Mouse (Mus musculus): Measurements from ENCODE around the gene Sdf4. TPM values are rescaled to one million over a fixed set of nuclear protein-coding genes. Genes with fewer than 3 reads are reported as not detected.

The Sdf4 gene
- polyA plus RNA-seq, 2 experiments: 26.8 to 72.1 TPM

DNA sequence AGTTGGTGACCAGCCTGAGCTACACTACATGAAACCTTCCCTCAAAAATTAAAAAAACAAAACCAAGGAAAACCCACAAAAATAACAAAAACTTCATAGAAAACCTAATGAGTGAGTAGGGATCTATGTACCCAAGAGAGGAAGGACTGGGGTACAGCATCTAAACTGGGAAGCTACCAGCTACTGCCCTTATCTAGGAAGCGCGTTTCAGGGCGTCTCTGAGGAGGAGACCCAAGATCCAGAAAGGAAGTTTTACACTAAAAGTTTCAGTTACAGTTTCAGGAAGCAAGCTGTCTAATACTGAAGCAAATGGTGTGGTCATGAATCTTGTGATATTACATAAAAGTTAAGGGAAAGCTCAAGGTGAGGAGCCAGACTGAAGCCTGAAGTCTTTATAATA lies 57.1 kb downstream of the Sdf4 start:
- TF ChIP-seq EP300 (IDR thresholded peaks at IDR 0.05; ENCODE audit: low read depth) (no peak), CTCF (IDR thresholded peaks at IDR 0.05; ENCODE audit: low read depth) (no peak)
- no peak for ATAC-seq (ENCODE audit: insufficient read depth)
- 18% methylated on average over 3 of the region's 3 CpGs for WGBS (ENCODE audit: insufficient replicate concordance)

GRCm38 (mm10) chr4:156050391-156050980 lies 57.8 kb downstream of the Sdf4 start:
- 61% methylated on average over 6 of the region's 6 CpGs for WGBS (ENCODE audit: insufficient replicate concordance)
- H3K36me3 ChIP-seq (replicated peaks; ENCODE audit: control insufficient read depth, insufficient read depth, low read depth): no peaks in the 10 kb centered on the region
- H3K4me3 ChIP-seq (ENCODE audit: insufficient read depth in 1 of 2, low read depth in 2 of 2, low read length in 2 of 2): no peak overlapping the region
- DNase-seq (ENCODE audit: low read depth in 3 of 3, low spot score in 3 of 3) (no peak), ATAC-seq (ENCODE audit: insufficient read depth) (no peak)
- H3K27ac ChIP-seq: no peak overlapping the region
- no peaks in the 10 kb centered on the region for H3K27me3 ChIP-seq (ENCODE audit: control insufficient read depth, insufficient read depth, low read length)
- peaks cover 0 to 2% of the 10 kb centered on the region in 2 experiments; a peak in 1 of 4 replicates for H3K4me1 ChIP-seq (replicated peaks; ENCODE audit: control insufficient read depth in 2 of 2, insufficient read depth in 2 of 2, low read length in 1 of 2)
- TF ChIP-seq CTCF (IDR thresholded peaks at IDR 0.05; ENCODE audit: low read depth) (no peak), EP300 (IDR thresholded peaks at IDR 0.05; ENCODE audit: low read depth) (no peak)
- no peak overlapping the region for H3K4me2 ChIP-seq (ENCODE audit: low read depth)
- H3K9ac ChIP-seq (replicated peaks): no peak overlapping the region
- no peaks in the 10 kb centered on the region for H3K9me3 ChIP-seq (ENCODE audit: control insufficient read depth, low read length)

More for the DNA sequence above, 57.1 kb downstream of the Sdf4 start:
- no peaks in the 10 kb centered on the region for H3K9me3 ChIP-seq (ENCODE audit: control insufficient read depth, low read length)
- H3K9ac ChIP-seq (replicated peaks): no peak overlapping the region
- H3K4me2 ChIP-seq (ENCODE audit: low read depth): no peak overlapping the region
- H3K27ac ChIP-seq: no peak overlapping the region
- no peaks in the 10 kb centered on the region for H3K36me3 ChIP-seq (replicated peaks; ENCODE audit: control insufficient read depth, insufficient read depth, low read depth)
- no peak overlapping the region for H3K4me3 ChIP-seq (ENCODE audit: insufficient read depth in 1 of 2, low read depth in 2 of 2, low read length in 2 of 2)
- peaks cover 0 to 2% of the 10 kb centered on the region in 2 experiments; a peak in 1 of 4 replicates for H3K4me1 ChIP-seq (replicated peaks; ENCODE audit: control insufficient read depth in 2 of 2, insufficient read depth in 2 of 2, low read length in 1 of 2)
- no peaks in the 10 kb centered on the region for H3K27me3 ChIP-seq (ENCODE audit: control insufficient read depth, insufficient read depth, low read length)
- DNase-seq (ENCODE audit: low read depth in 3 of 3, low spot score in 3 of 3): no peak

DNA sequence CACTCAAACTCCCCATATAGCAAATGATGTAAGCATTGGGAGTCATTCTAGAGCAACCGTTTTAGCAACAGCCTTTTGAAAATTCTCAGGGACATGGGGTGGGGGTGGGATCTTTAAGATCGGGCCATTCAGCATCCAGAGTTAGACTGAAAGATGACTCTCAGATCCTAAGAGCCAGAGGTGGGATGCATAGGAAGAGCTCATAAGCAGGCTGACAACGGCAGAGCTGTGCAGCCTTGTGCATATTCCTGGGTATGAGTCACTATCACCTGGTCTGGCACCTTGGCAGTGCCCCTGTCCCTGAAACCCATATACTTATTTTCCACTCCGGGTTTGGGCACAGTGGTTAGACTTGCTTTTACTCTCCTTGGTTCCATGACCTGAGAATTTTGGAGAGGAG lies 60.4 kb downstream of the Sdf4 start:
- no peak overlapping the region for H3K27ac ChIP-seq
- TF ChIP-seq CTCF (IDR thresholded peaks at IDR 0.05; ENCODE audit: low read depth) (no peak), EP300 (IDR thresholded peaks at IDR 0.05; ENCODE audit: low read depth) (no peak)
- no peak for DNase-seq (ENCODE audit: low read depth in 3 of 3, low spot score in 3 of 3)
- no peaks in the 10 kb centered on the region for H3K36me3 ChIP-seq (replicated peaks; ENCODE audit: control insufficient read depth, insufficient read depth, low read depth)
- H3K4me1 ChIP-seq (replicated peaks; ENCODE audit: control insufficient read depth in 2 of 2, insufficient read depth in 2 of 2, low read length in 1 of 2): peaks cover 0 to 2% of the 10 kb centered on the region in 2 experiments; a peak in 1 of 4 replicates
- WGBS (ENCODE audit: insufficient replicate concordance): 60% methylated on average over 4 of the region's 4 CpGs
- ATAC-seq (ENCODE audit: insufficient read depth): no peak
- no peak overlapping the region for H3K4me2 ChIP-seq (ENCODE audit: low read depth)
- no peaks in the 10 kb centered on the region for H3K27me3 ChIP-seq (ENCODE audit: control insufficient read depth, insufficient read depth, low read length)
- no peak overlapping the region for H3K4me3 ChIP-seq (ENCODE audit: insufficient read depth in 1 of 2, low read depth in 2 of 2, low read length in 2 of 2)
- H3K9me3 ChIP-seq (ENCODE audit: control insufficient read depth, low read length): no peaks in the 10 kb centered on the region
- no peak overlapping the region for H3K9ac ChIP-seq (replicated peaks)

DNA sequence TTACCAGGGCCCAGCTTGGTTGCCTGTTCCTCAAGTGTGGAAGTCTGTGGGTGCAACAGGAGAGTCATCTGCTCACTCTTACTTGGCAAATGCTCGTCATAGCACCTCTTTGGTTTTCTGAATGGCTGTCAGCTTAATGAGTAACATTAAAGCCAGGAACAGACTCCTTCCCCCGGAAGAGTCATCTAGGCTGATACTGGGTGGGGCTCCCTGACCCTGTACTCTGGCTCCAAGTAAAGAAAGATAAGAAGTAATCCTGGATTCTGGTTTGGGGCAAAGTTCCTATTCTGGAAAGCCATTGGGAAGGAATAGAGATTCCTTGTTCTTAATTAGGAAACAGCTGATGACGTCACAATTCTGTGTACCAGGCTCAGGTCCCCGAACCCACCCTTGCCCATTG lies 61.5 kb downstream of the Sdf4 start:
- Histone ChIP-seq H3K4me2 (ENCODE audit: low read depth) (no peak overlapping the region), H3K27me3 (ENCODE audit: control insufficient read depth, insufficient read depth, low read length) (no peaks in the 10 kb centered on the region), H3K4me3 (ENCODE audit: insufficient read depth in 1 of 2, low read depth in 2 of 2, low read length in 2 of 2) (no peak overlapping the region), H3K27ac (no peak overlapping the region), H3K9ac (replicated peaks) (no peak overlapping the region), H3K4me1 (replicated peaks; ENCODE audit: control insufficient read depth in 2 of 2, insufficient read depth in 2 of 2, low read length in 1 of 2) (peaks cover 0 to 2% of the 10 kb centered on the region in 2 experiments; a peak in 1 of 4 replicates), H3K9me3 (ENCODE audit: control insufficient read depth, low read length) (no peaks in the 10 kb centered on the region), H3K36me3 (replicated peaks; ENCODE audit: control insufficient read depth, insufficient read depth, low read depth) (no peaks in the 10 kb centered on the region)
- DNase-seq (ENCODE audit: low read depth in 3 of 3, low spot score in 3 of 3): no peak
- 57% methylated on average over 4 of the region's 4 CpGs for WGBS (ENCODE audit: insufficient replicate concordance)
- TF ChIP-seq EP300 (IDR thresholded peaks at IDR 0.05; ENCODE audit: low read depth): no peak
- no peak for TF ChIP-seq CTCF (IDR thresholded peaks at IDR 0.05; ENCODE audit: low read depth)
- ATAC-seq (ENCODE audit: insufficient read depth): no peak; the same call in 1 of the 2 replicates

DNA sequence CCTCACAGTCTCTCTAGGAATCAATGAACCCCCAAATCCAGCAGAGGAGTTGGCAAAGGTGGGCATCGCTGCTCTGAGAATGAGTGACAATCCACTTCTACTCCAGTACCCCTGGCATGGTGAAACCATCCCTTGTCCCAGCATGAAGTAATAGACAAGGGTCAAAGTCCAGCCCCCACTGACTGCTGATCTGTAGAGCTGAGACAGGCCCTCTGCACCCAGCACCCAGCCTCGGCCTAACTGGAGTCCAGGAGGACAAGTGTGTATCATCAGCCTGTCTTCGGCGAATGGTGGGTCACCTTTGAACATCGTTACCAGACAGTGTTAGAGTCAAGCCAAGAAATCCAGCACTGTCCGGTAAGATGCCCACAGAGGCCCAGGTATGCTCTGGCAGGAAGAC lies 61.9 kb downstream of the Sdf4 start:
- H3K9me3 ChIP-seq (ENCODE audit: control insufficient read depth, low read length): no peaks in the 10 kb centered on the region
- DNase-seq (ENCODE audit: low read depth in 3 of 3, low spot score in 3 of 3) (no peak), ATAC-seq (ENCODE audit: insufficient read depth) (no peak)
- peaks cover 0 to 2% of the 10 kb centered on the region in 2 experiments; a peak in 1 of 4 replicates for H3K4me1 ChIP-seq (replicated peaks; ENCODE audit: control insufficient read depth in 2 of 2, insufficient read depth in 2 of 2, low read length in 1 of 2)
- H3K9ac ChIP-seq (replicated peaks): no peak overlapping the region
- H3K27me3 ChIP-seq (ENCODE audit: control insufficient read depth, insufficient read depth, low read length): no peaks in the 10 kb centered on the region
- H3K36me3 ChIP-seq (replicated peaks; ENCODE audit: control insufficient read depth, insufficient read depth, low read depth): no peaks in the 10 kb centered on the region
- H3K4me2 ChIP-seq (ENCODE audit: low read depth): no peak overlapping the region
- 76% methylated on average over 6 of the region's 6 CpGs for WGBS (ENCODE audit: insufficient replicate concordance)
- no peak overlapping the region for H3K4me3 ChIP-seq (ENCODE audit: insufficient read depth in 1 of 2, low read depth in 2 of 2, low read length in 2 of 2)
- TF ChIP-seq CTCF (IDR thresholded peaks at IDR 0.05; ENCODE audit: low read depth): no peak
- TF ChIP-seq EP300 (IDR thresholded peaks at IDR 0.05; ENCODE audit: low read depth): no peak
- no peak overlapping the region for H3K27ac ChIP-seq
